Mouse (Mus musculus) mouse embryonic stem cell (cell line): ENCODE measurements around the gene Gm4869.
"Not testable (repeated sequence)": the region's sequence is repeated elsewhere in the genome, so short reads cannot be mapped to it uniquely, and the experiment has no call there.

Source experiments
- in situ Hi-C, 2 experiments: fragments of 300-500 bp; cut with MboI; formaldehyde crosslinking; loops; 1 replicate in 1 of 2; 3 replicates in 1 of 2; pipeline ENCODE4 v1.14.3; 2019 to 2020; ENCODE audit warnings: low sequenced_read_pairs in 2 of 2, low pct_unique_long_range_greater_than_20kb in 1 of 2, mixed read lengths in 1 of 2; ENCODE audit not compliant: unreplicated experiment in 1 of 2

Gm4869 gene

GRCm38 (mm10) chr5:140446054-140446453, 609 bp downstream of the Gm4869 start:
- in situ Hi-C loops = no loop called here

DNA sequence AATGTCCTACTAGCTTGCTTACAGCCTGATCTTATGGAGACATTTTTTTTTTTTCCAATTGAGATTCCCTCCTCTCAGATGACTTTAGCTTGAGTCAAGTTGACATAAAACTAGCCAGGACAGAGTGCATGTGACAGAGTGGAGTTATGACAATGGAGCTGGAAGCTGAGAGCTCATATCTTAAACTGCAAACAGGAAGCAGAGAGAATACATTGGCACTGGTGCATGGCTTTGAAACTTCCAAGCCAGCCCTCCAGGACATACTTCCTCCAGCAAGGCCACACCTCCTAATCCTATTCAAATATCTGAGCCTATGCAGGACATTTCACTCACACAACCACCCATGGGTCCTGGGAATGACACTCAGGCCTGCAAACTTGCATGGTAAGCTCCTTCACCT, 9.0 kb downstream of the Gm4869 start:
- in situ Hi-C loops = no loop called here

GRCm38 (mm10) chr5:140455466-140455865, 10.0 kb downstream of the Gm4869 start:
- in situ Hi-C loops = no loop called here

DNA sequence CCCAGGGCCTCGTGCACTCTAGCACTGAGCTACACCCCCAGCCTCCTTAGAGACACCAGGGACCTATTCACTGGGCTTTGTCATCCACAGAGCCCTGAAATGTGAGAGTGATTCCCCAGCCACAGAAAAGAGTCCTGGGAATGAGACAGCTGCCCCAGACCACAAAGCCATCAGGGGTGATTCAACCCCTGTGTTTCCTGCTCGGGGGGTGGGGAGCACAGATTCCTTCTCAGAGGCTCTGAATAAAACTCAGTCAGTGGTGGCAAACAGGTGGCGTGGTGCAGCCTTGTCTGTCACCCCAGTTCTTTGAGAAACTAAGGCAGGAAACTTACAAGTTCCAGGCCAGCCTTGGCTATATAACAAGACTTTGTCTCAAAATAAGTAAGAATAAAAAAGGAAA, 16.0 kb downstream of the Gm4869 start:
- in situ Hi-C loops = no loop called here

GRCm38 (mm10) chr5:140463151-140463550, 17.7 kb downstream of the Gm4869 start:
- in situ Hi-C loops = not testable (repeated sequence)

DNA sequence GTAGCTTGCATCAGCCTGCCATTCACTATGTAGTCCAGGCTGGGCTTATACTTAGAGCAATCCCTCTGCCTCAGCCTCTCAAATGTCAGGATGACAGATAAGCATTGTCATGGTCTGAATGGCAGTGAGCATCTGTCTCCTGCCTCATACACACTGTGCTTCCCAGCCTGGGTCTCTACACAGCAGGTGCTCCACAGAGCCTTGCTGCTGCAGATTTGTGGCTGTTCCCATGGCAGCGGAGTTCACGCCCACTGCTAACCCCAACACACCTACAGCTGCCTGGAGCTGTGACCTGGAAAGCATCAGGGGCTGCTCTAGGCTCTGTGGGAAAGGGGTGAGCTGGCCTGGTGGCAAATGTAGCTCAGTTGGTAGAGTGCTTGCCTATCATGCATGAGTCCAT, 19.5 kb downstream of the Gm4869 start:
- in situ Hi-C loops = no loop called here

- in situ Hi-C loops = loop anchor here (10.0 kb wide), 3 partner anchors 52 to 142 kb away; no protein-coding TSS in a partner anchor
These were observed 26.9 kb downstream of the Gm4869 start for GRCm38 (mm10) chr5:140472336-140472735.

GRCm38 (mm10) chr5:140481458-140481857, 36.0 kb downstream of the Gm4869 start:
- in situ Hi-C loops = no loop called here

DNA sequence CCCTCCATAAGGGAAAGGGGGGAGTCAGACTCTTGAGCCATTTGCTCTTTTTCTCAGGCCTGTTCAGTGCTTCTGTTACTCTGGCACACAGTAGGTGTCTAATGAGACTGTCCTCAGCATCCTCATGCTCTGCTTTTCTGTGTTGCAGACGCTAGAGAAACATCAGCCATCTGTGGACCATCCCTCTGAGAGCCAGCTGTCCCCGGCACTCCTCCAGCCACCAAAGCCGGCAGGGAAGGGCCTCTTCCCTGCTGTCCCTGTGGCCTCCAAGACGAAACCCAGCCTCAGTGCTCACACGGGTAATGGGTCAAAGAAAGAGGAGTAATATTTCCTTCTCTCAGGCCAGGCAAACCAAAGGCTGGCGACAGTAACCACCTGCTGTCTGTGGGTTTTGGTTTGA, 45.7 kb downstream of the Gm4869 start:
- in situ Hi-C loops = no loop called here

DNA sequence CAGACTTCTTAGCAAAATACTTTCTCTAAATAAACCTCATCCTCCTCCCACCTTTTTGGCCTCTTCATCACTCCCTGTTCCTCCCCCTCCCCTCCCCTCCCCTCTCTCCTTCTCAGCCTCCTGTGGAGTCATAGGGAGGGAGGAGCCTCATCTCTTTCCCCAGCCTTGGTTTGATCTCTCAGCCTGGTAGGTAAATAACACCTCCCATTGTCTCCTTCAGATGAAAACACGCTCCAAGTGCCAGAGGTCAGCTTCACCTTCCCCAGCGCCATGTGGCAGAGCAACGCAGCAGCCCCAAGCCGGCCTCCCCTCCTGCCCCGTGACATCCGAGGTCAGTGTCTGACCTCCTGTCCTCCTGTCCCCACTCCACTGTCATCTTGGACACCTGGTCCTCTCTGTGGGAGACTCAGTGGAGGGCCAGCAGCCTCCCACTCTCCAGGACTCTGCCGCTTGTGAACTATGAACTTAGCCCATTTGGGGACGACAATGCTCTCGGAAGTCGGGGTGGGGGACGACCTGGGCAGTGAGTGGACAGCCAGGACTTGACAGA, 47.3 kb downstream of the Gm4869 start:
- in situ Hi-C loops = no loop called here

GRCm38 (mm10) chr5:140498176-140498575, 52.7 kb downstream of the Gm4869 start:
- in situ Hi-C loops = no loop called here

- in situ Hi-C loops = no loop called here
These were observed 55.3 kb downstream of the Gm4869 start for GRCm38 (mm10) chr5:140500736-140501135.

- in situ Hi-C loops = no loop called here
These were observed 56.8 kb downstream of the Gm4869 start for GRCm38 (mm10) chr5:140501982-140502836.

GRCm38 (mm10) chr5:140502925-140503324, 57.5 kb downstream of the Gm4869 start:
- in situ Hi-C loops = not testable (repeated sequence)

DNA sequence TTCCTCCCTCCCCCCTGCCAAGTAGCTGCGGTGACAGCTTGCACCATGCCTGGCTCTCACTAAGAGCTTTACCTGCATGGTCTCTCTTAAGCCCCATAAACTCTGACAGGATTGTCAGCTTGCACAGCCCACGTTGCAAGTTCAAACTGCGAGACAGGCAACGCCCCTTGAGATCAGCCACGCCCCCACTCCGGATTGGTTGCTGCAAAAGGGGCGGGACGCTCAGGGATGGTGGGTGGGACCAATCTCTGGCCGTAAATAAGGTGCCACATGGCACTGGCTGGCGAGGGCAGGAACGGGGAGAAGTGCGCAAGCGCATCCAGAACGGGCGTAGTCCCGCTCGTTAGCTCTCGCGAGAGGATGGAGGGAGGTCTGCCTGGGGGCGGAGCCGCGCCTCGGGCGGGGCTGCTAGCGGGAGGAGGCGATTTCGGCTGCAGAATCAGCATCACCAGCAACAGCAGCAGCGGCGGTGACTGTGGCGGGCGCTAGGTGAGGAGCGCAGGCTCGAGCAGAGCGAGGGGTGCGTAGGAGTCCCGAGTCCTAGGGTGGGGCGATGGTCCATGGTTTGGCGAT, 59.8 kb downstream of the Gm4869 start, which contains the start of gene Chst12:
Gene Chst12, plus strand, starts transcription at position 343 of the 573 bp plus-strand sequence.
- in situ Hi-C loops = no loop called here

DNA sequence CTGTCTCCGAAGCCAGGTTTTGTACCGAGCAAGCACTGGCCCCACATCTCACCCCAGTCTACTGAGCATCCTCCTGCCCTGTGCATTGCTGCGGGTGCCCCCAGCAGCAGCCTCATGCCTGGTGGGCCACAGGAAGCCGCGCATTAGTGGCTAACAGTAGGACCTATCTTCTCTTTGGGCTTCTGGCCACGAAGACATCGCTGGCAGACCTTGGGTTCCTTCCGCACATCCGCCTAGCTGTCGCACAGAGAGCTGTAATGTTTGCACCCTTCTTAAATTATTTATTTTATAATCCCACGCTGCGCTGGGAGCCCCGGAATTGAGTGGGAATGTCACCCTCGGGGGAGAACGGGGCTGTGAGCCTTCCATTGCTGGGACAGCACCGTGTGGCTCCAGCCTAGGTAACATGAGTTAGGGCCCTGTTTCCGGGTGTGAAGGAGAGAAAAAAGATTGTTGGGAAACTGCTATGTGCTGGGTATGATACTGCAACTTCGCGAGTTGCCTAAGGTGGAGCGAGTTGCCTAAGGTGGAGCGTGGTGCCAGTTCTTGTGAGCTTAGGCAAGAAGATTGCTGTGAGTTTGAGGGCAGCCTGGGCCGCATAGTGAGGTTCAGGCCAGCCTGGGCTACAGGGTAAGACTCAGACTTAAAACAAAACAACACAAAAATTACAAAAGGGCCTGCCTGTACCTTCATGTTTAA, 60.8 kb downstream of the Gm4869 start:
- in situ Hi-C loops = no loop called here

GRCm38 (mm10) chr5:140507466-140508208, 62.2 kb downstream of the Gm4869 start:
- in situ Hi-C loops = no loop called here

- in situ Hi-C loops = no loop called here
These were observed 63.2 kb downstream of the Gm4869 start for GRCm38 (mm10) chr5:140508686-140509085.
